Mouse (Mus musculus) gastrocnemius, postnatal 36 days (tissue): ENCODE data around the gene Enpp3. TPM values are rescaled to one million over a fixed set of nuclear protein-coding genes. Genes with fewer than 3 reads are reported as not detected.
"Not testable (repeated sequence)": the region's sequence is repeated elsewhere in the genome, so short reads cannot be mapped to it uniquely, and the experiment has no call there.

Experiments used
- DNase-seq, 2 experiments: peaks; one replicate each; pipeline ENCODE4 v3.0.0; 2022
- intact Hi-C: fragments of 180-260 bp; cut with DNase I; formaldehyde crosslinking; loops from one replicate; pipeline ENCODE4 v1.15.1; 2025
- total RNA-seq, 2 experiments: library from RNA; stranded (reverse); gene quantifications; 2 replicates each; pipeline ENCODE4 v1.2.3; 2021

The Enpp3 gene
- total RNA-seq, 2 experiments from 2014 or later = 1.7 to 1.8 TPM

GRCm38 (mm10) chr10:24823697-24824535 is 18.7 kb downstream of the Enpp3 start:
- intact Hi-C loops = no loop called here
- no peak for DNase-seq

- DNase-seq = no peak
- intact Hi-C loops = no loop called here
Observed at GRCm38 (mm10) chr10:24823265-24823664, 19.4 kb downstream of the Enpp3 start.

GRCm38 (mm10) chr10:24822842-24823241 is 19.8 kb downstream of the Enpp3 start:
- no peak for DNase-seq

GRCm38 (mm10) chr10:24821990-24822676 is 20.5 kb downstream of the Enpp3 start:
- DNase-seq = no peak
- intact Hi-C loops = no loop called here

More at GRCm38 (mm10) chr10:24822842-24823241, 19.8 kb downstream of the Enpp3 start:
- intact Hi-C loops = no loop called here

GRCm38 (mm10) chr10:24819526-24819925 is 23.1 kb downstream of the Enpp3 start:
- DNase-seq = no peak
- intact Hi-C loops = no loop called here

GRCm38 (mm10) chr10:24810639-24811038 is 32.0 kb downstream of the Enpp3 start:
- intact Hi-C loops = no loop called here
- no peak for DNase-seq

- intact Hi-C loops = no loop called here
- DNase-seq = no peak
Observed at GRCm38 (mm10) chr10:24806756-24807155, 35.9 kb downstream of the Enpp3 start.

- no peak for DNase-seq
- intact Hi-C loops = no loop called here
Observed at GRCm38 (mm10) chr10:24805876-24806275, 36.7 kb downstream of the Enpp3 start.

GRCm38 (mm10) chr10:24805173-24805572 is 37.5 kb downstream of the Enpp3 start:
- no peak for DNase-seq
- intact Hi-C loops = no loop called here

- intact Hi-C loops, DNase-seq: not testable (repeated sequence)
Observed at GRCm38 (mm10) chr10:24802742-24803244, 39.8 kb downstream of the Enpp3 start.

- intact Hi-C loops = no loop called here
- DNase-seq = no peak
Observed at GRCm38 (mm10) chr10:24801796-24802195, 40.8 kb downstream of the Enpp3 start.

- intact Hi-C loops = no loop called here
- peak in 1 of 2 experiments; percentile 58 for DNase-seq
Observed at GRCm38 (mm10) chr10:24797246-24797645, 45.4 kb downstream of the Enpp3 start.

- intact Hi-C loops = no loop called here
- DNase-seq = no peak
Observed at GRCm38 (mm10) chr10:24792756-24793155, 49.9 kb downstream of the Enpp3 start.

- intact Hi-C loops = no loop called here
- DNase-seq = peak in 1 of 2 experiments; percentile 31
Observed at GRCm38 (mm10) chr10:24789747-24790545, 52.7 kb downstream of the Enpp3 start.

GRCm38 (mm10) chr10:24785345-24785744 is 57.3 kb downstream of the Enpp3 start:
- intact Hi-C loops = no loop called here

GRCm38 (mm10) chr10:24784624-24785276 is 57.9 kb downstream of the Enpp3 start:
- DNase-seq = no peak
- intact Hi-C loops = no loop called here

More at GRCm38 (mm10) chr10:24785345-24785744, 57.3 kb downstream of the Enpp3 start:
- no peak for DNase-seq

- intact Hi-C loops = no loop called here
- DNase-seq = no peak
Observed at GRCm38 (mm10) chr10:24783946-24784345, 58.7 kb downstream of the Enpp3 start.

GRCm38 (mm10) chr10:24778643-24779020 is 64.0 kb downstream of the Enpp3 start:
- intact Hi-C loops = no loop called here
- no peak for DNase-seq

- intact Hi-C loops = no loop called here
Observed at GRCm38 (mm10) chr10:24777916-24778642, 64.5 kb downstream of the Enpp3 start.

More at GRCm38 (mm10) chr10:24777916-24778642, 64.5 kb downstream of the Enpp3 start:
- peak; percentile 16 to 46 for DNase-seq
